ENCODE assay signal across 25 mouse cellular contexts in genomic region chr4:139064831-139065230, GRCm38 (mm10). TPM values are rescaled to one million over a fixed set of nuclear protein-coding genes. Genes with fewer than 3 reads are reported as not detected.
A peak's percentile ranks its signal among the peaks of the same experiment; 100 is the strongest.
DNase-seq lines count a peak whose midpoint lies in the region; ATAC-seq and TF ChIP-seq lines count a peak whose summit lies in the region.
"Had no signal": no experiment of that assay in that cellular context is flagged by ENCODE, and none has a peak within 500 bp of the region (broad histone marks: within the 10 kb centered on the region; RNA-seq: fewer than 3 reads in every experiment).

No protein-coding gene starts in this region.

- 91% methylated on average over 5 of the region's 5 CpGs for WGBS in kidney, embryonic 14.5 days
- 81% methylated on average over 5 of the region's 5 CpGs for WGBS in intestine, postnatal 0 days

- no peak for ATAC-seq in kidney, embryonic 14.5 days (ENCODE audit: low FRiP score, low TSS enrichment)
- no peak for ATAC-seq in intestine, postnatal 0 days
- ATAC-seq: activated CD4-positive, CD25-positive, alpha-beta regulatory T cell, adult 4 months; CD4-positive, CD25-positive, alpha-beta regulatory T cell, adult 4 months; Patski had no signal

- no peak overlapping the region for H3K27ac ChIP-seq in kidney, embryonic 14.5 days (ENCODE audit: low read depth, low read length)
- no peak overlapping the region for H3K27ac ChIP-seq in intestine, postnatal 0 days (ENCODE audit: low read depth, low read length)

- no peak overlapping the region for H3K9ac ChIP-seq in kidney, embryonic 14.5 days (ENCODE audit: low read depth, low read length)
- H3K9ac ChIP-seq in intestine, postnatal 0 days (ENCODE audit: low read depth, low read length): no peak overlapping the region

- no peak for TF ChIP-seq CTCF in intestine, postnatal 0 days (IDR thresholded peaks at IDR 0.05; ENCODE audit: low read depth)

- DNase-seq in ES-CJ7 (ENCODE audit: low read depth, low spot score) (peak; percentile 47), R1 (ENCODE audit: low read depth, low spot score) (peak; percentile 67), ZHBTc4 (ENCODE audit: low read depth, low spot score) (peak; percentile 60)
- peak; percentile 70 for DNase-seq in brain, adult 2 months (ENCODE audit: low read depth, low spot score)
- no peak for DNase-seq in cerebellum, adult 18-20 months
- no peak for DNase-seq in layer of hippocampus, adult 9-11 months
- DNase-seq: adrenal gland, adult 2 months; adrenal gland, adult 8-10 months; adrenal gland, postnatal 10 days; adrenal gland, postnatal 14 days; adrenal gland, postnatal 25 days; adrenal gland, postnatal 36 days; B cell, adult 2 months; cerebellum, adult 11 months; cerebellum, adult 11-12 months; cerebellum, adult 2 months; cerebellum, adult 8-10 months; cerebellum, adult 9-10 months; cerebellum, adult 9-11 months had no signal

- no peak overlapping the region for H3K4me3 ChIP-seq in kidney, embryonic 14.5 days (ENCODE audit: low read length)
- H3K4me3 ChIP-seq in intestine, postnatal 0 days (ENCODE audit: low read depth, low read length): no peak overlapping the region

- H3K36me3 ChIP-seq in kidney, embryonic 14.5 days (ENCODE audit: control insufficient read depth, insufficient read depth, low read length): no peaks in the 10 kb centered on the region
- no peaks in the 10 kb centered on the region for H3K36me3 ChIP-seq in intestine, postnatal 0 days (ENCODE audit: control insufficient read depth, insufficient read depth)

- no peak overlapping the region for H3K4me2 ChIP-seq in kidney, embryonic 14.5 days (replicated peaks; ENCODE audit: low read depth, low read length)
- no peak overlapping the region for H3K4me2 ChIP-seq in intestine, postnatal 0 days (replicated peaks; ENCODE audit: low read depth)

- no peaks in the 10 kb centered on the region for H3K9me3 ChIP-seq in kidney, embryonic 14.5 days (ENCODE audit: control insufficient read depth, low read length)
- H3K9me3 ChIP-seq in intestine, postnatal 0 days (ENCODE audit: control insufficient read depth): no peaks in the 10 kb centered on the region
- H3K9me3 ChIP-seq: G1E had no signal

- H3K4me1 ChIP-seq in kidney, embryonic 14.5 days (ENCODE audit: control insufficient read depth, insufficient read depth, low read length): no peaks in the 10 kb centered on the region
- H3K4me1 ChIP-seq in intestine, postnatal 0 days (replicated peaks; ENCODE audit: control insufficient read depth, insufficient read depth, low read length): no peaks in the 10 kb centered on the region

- peaks cover 2% of the 10 kb centered on the region; the same call in 1 of the 2 replicates for H3K27me3 ChIP-seq in kidney, embryonic 14.5 days (ENCODE audit: control insufficient read depth, insufficient read depth, low read length)
- no peaks in the 10 kb centered on the region for H3K27me3 ChIP-seq in intestine, postnatal 0 days (replicated peaks; ENCODE audit: control insufficient read depth, insufficient read depth, low read length)
- H3K27me3 ChIP-seq: Patski had no signal

RNA-seq across cellular contexts. Expression of gene Htr6, which starts 10.5 kb away (rescaled TPM):
- 0.10 and 0.12 TPM in 2 replicates for polyA plus RNA-seq in kidney, embryonic 14.5 days (2014; fragmentation: Nextera tagmentation; extraction: Ambion mirVana)
- 0.08 TPM in 1 of 2 replicates, not detected in the other for polyA plus RNA-seq in intestine, postnatal 0 days (2015; fragmentation: Nextera tagmentation; extraction: Ambion mirVana)
- polyA plus RNA-seq: activated CD4-positive, CD25-positive, alpha-beta regulatory T cell, adult 4 months; CD4-positive, CD25-positive, alpha-beta regulatory T cell, adult 4 months; G1E had no signal

RNA-seq across cellular contexts. Expression of gene Nbl1, which starts 28.0 kb away (rescaled TPM):
- polyA plus RNA-seq in kidney, embryonic 14.5 days (2014; fragmentation: Nextera tagmentation; extraction: Ambion mirVana): 15.5 and 22.3 TPM in 2 replicates
- 37.6 and 39.9 TPM in 2 replicates for polyA plus RNA-seq in intestine, postnatal 0 days (2015; fragmentation: Nextera tagmentation; extraction: Ambion mirVana)

Comparison
In these comparisons a context has a peak if more than half of its experiments do, and no peak if none do; other contexts are left out.
1. DNase-seq: peak in ES-CJ7 (single experiment), R1 (single experiment), ZHBTc4 (single experiment) and brain, adult 2 months (single experiment); none in cerebellum, adult 18-20 months (0 of 2) and layer of hippocampus, adult 9-11 months (single experiment).